Mouse (Mus musculus) T-helper 2 cell (primary cell): Measurements from ENCODE around the gene Trmt44.
"Not testable (repeated sequence)": the region's sequence is repeated elsewhere in the genome, so short reads cannot be mapped to it uniquely, and the experiment has no call there.

Experiments used
- in situ Hi-C: fragments of 300-600 bp; cut with MboI, MseI; formaldehyde crosslinking; loops from one replicate; pipeline ENCODE4 v1.15.1; 2025; ENCODE audit warnings: high pct_unique_total_duplicates

Trmt44 gene

GRCm38 (mm10) chr5:35592081-35592736 lies 17.3 kb upstream of the Trmt44 start:
- in situ Hi-C loops: loop anchor here (5.0 kb wide), 1 partner anchor 120 kb away; no protein-coding TSS in a partner anchor

- in situ Hi-C loops: loop anchor here (5.0 kb wide), 1 partner anchor 121 kb away; no protein-coding TSS in a partner anchor
Observed at GRCm38 (mm10) chr5:35591497-35591896, 16.6 kb upstream of the Trmt44 start.

- in situ Hi-C loops: not testable (repeated sequence)
Observed at GRCm38 (mm10) chr5:35584259-35584658, 9.4 kb upstream of the Trmt44 start.

GRCm38 (mm10) chr5:35583221-35583783 lies 8.4 kb upstream of the Trmt44 start:
- in situ Hi-C loops: no loop called here

GRCm38 (mm10) chr5:35582445-35583220 lies 7.8 kb upstream of the Trmt44 start, which contains the start of gene Acox3:
TSS of gene Acox3 (plus strand) at chr5:35583040.
- in situ Hi-C loops: no loop called here

- in situ Hi-C loops: no loop called here
Observed at GRCm38 (mm10) chr5:35580156-35580922, 5.5 kb upstream of the Trmt44 start.

GRCm38 (mm10) chr5:35579247-35579893 lies 4.5 kb upstream of the Trmt44 start:
- in situ Hi-C loops: no loop called here

- in situ Hi-C loops: no loop called here
Observed at GRCm38 (mm10) chr5:35578411-35578810, 3.5 kb upstream of the Trmt44 start.

- in situ Hi-C loops: no loop called here
Observed at GRCm38 (mm10) chr5:35576409-35577020, 1.6 kb upstream of the Trmt44 start.

GRCm38 (mm10) chr5:35571546-35571945 lies 3.3 kb downstream of the Trmt44 start:
- in situ Hi-C loops: no loop called here

- in situ Hi-C loops: no loop called here
Observed at GRCm38 (mm10) chr5:35566632-35567031, 8.2 kb downstream of the Trmt44 start.

GRCm38 (mm10) chr5:35565217-35565616 lies 9.7 kb downstream of the Trmt44 start:
- in situ Hi-C loops: no loop called here

- in situ Hi-C loops: no loop called here
Observed at GRCm38 (mm10) chr5:35563449-35563848, 11.4 kb downstream of the Trmt44 start.

- in situ Hi-C loops: no loop called here
Observed at GRCm38 (mm10) chr5:35562616-35563015, 12.3 kb downstream of the Trmt44 start.

- in situ Hi-C loops: no loop called here
Observed at GRCm38 (mm10) chr5:35559447-35559846, 15.4 kb downstream of the Trmt44 start.

- in situ Hi-C loops: no loop called here
Observed at GRCm38 (mm10) chr5:35557946-35558621, 16.8 kb downstream of the Trmt44 start.

- in situ Hi-C loops: no loop called here
Observed at GRCm38 (mm10) chr5:35556393-35556792, 18.5 kb downstream of the Trmt44 start.

GRCm38 (mm10) chr5:35552838-35553539 lies 21.9 kb downstream of the Trmt44 start:
- in situ Hi-C loops: no loop called here
